Mouse (Mus musculus) cerebellum, postnatal 4 days (tissue): Measurements from ENCODE around the gene Hepacam.

Source experiments
- DNase-seq, 2 experiments: peaks; one replicate each; pipeline ENCODE4 v3.0.0; 2022; ENCODE audit warnings: low spot score in 2 of 2, mixed read lengths in 1 of 2

Hepacam gene

DNA sequence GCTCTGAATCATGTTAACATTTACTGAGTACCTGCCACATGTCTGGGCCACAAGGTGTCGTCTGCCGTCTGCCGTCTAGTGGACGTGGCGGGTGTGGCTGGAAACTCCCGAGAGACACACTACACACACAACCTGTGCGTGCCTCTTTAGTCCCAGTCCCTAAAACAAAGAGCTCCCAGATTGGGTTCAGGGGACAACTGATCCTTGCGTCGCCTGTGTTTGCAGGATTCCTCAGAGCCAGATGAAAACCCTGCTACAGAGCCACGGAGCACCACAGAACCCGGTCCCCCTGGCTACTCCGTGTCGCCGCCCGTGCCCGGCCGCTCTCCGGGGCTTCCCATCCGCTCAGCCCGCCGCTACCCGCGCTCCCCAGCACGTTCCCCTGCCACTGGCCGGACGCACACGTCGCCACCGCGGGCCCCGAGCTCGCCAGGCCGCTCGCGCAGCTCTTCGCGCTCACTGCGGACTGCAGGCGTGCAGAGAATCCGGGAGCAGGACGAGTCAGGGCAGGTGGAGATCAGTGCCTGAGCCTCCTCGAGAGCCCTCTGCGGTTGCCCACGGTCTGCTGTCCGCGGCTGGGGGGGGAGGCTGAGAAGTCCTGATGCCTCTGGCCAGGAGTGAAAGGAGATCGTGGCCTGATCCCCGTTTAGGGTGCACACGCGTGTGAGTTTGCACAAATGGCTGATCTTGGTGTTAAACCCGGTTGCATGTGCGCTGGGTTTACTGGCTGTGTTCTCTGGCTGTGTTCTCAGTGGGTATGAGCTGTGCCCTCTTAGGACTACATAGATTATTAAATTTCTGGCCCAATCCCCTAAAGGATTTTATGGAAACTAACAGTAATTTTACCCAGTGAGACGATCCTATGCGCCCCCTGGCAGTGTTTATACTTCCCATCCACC lies 17.4 kb downstream of the Hepacam start:
- peak in 1 of 2 experiments; percentile 31 for DNase-seq

DNA sequence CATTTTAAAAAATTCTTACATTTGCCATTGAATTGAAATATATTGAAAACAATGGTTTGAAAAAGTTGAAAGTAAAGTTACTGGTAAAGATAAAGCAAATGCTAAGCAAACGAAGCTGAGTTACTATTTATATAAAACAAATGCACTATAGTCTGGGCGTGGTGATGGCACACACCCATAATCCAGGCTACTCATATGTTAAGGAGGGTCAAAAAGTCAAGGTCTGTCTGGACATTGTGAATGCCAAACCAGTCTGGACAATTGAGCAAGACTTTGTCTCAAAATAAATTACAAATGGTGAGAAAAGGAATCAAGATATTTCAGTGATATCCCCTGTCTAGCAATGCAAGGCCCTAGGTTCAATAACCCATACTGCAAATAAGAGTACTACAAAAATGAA lies 23.7 kb downstream of the Hepacam start:
- no peak for DNase-seq

DNA sequence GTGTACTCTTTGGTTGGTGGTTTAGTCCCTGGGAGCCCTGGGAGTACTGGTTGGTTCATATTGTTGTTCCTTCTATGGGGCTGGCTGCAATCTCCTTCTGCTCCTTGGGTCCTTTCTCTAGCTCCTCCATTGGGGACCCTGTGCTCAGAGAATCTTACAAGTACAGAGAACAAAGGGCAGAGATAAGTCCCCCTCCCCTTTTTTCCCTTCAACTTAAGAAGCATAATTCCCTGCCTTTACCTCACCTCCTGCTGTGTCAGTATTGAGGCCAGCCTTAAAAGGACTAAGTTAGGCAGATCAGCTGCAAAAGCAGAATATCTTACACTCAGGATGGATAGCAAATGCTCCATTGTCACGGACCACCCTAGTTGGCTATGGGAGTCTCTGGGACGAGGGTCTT lies 24.9 kb downstream of the Hepacam start:
- DNase-seq, result no peak

DNA sequence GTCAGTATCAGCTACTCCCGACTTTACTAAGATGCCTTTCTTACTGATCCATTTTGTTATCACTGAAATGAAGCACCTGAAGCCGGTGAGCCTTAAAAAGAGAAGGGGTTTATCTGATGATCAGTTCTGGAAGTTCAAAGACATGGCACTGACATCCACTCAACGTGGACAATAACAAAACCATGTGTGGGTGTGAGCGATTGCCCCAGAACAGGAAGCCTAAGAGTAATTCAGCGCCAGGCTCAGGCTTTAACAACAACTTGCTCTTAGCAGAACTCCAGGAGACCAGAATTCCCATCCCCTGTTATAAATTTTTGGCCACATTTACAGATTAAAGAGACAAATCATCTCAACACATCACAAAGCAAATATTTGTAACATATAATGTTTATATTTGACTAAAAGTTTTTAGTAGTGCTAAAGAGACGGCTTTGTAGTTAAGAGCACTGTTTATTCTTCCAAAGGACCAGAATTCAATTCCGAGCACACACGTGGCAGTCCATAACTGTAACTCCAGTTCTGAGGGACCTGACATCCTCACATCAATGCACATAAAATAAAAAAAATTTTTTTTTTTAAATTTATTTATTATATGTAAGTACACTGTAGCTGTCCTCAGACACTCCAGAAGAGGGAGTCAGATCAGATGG lies 26.5 kb downstream of the Hepacam start:
- DNase-seq, result no peak

DNA sequence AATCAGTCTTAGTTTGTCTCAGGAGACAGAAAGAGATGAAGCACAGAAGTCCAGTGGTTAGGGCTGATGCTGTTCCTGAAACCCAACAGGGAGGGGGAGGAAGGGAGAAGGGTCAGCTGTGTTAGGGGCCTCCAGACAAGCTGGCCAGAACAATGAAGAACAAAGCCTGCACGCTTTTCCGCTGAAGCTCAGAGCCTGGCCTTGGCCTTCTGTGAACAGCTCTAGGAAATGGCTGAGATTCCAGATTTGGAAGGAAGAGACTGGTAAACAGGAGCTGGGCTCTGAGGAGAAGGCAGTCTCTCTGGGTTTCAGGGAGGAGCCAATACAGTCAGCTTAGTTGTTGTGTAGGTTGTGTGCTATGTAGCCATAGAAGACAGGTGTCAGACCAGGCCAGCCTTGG lies 33.4 kb downstream of the Hepacam start:
- no peak for DNase-seq

DNA sequence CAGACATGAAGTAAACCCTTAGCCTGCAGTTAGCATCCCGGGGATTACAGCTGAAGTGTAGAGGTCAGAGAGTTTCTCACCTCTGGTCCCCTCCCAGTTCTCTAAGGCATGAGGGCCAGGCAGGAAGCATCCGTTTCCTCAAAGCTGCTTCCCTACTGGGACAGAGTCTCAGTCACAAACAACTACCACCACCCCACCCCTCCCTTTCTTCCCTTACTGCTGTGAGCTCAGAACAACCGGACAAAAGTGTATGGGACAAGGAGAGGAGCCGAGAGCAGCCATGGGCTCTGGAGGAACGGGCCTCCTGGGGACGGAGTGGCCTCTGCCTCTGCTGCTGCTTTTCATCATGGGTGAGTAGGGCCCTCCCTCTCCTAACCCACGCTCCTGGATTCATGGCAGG lies 34.7 kb downstream of the Hepacam start, which contains the start of gene Robo4:
TSS of gene Robo4 (plus strand) at position 96 of the 400 bp plus-strand sequence.
- DNase-seq, result no peak

DNA sequence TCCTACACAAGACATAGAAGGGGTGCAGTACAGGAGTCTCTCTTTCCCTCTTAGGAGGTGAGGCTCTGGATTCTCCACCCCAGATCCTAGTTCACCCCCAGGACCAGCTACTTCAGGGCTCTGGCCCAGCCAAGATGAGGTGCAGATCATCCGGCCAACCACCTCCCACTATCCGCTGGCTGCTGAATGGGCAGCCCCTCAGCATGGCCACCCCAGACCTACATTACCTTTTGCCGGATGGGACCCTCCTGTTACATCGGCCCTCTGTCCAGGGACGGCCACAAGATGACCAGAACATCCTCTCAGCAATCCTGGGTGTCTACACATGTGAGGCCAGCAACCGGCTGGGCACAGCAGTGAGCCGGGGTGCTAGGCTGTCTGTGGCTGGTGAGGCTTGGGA lies 35.4 kb downstream of the Hepacam start:
- DNase-seq, result no peak

DNA sequence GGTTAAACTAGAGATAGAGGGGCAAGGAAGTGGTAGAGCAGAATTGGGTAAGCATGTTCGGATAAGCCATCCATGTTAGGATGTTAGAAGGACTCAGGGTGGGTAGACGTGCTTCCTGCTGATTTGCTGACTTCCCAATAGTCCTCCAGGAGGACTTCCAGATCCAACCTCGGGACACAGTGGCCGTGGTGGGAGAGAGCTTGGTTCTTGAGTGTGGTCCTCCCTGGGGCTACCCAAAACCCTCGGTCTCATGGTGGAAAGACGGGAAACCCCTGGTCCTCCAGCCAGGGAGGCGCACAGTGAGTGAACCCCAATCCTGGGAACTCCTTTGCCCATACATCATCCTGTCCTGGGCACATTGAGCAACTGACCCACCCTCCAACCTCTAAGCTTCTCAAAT lies 35.9 kb downstream of the Hepacam start:
- DNase-seq, result no peak

DNA sequence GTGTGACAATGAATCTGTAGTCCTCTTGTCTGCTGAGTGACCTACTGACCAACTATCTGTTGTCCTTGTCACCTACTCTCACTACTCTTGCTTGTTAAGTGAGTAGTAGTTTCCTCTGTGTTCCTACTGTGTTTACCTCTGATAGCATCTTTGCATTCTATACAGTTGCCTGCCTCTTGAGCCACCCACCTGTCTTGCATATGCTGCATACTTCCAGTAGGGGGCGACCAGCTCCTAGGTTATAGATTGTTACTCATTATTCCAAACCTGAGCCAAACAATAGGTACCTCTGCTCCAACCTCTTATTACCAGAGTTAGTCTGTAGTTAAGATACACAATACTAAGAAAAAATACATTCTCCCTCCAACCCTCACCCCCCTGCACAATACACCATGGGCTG lies 39.2 kb downstream of the Hepacam start:
- DNase-seq, result no peak

DNA sequence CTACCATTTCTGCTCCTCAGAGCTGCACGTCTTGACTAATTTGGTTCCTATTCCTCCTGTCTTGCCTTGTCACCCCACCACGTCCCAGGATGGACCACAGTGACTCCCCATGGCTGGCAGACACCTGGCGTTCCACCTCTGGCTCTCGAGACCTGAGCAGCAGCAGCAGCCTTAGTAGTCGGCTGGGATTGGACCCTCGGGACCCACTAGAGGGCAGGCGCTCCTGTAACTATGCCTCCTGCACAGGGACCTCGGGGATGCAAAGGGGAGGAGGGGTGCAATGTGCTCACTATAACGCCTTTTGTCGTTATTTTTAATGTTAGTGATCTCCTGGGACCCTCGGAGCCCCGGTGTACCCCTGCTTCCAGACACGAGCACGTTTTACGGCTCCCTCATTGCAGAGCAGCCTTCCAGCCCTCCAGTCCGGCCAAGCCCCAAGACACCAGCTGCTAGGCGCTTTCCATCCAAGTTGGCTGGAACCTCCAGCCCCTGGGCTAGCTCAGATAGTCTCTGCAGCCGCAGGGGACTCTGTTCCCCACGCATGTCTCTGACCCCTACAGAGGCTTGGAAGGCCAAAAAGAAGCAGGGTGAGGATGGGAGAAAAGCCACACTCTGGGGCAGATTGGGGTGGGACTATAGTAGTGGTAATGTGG lies 40.8 kb downstream of the Hepacam start:
- no peak for DNase-seq

DNA sequence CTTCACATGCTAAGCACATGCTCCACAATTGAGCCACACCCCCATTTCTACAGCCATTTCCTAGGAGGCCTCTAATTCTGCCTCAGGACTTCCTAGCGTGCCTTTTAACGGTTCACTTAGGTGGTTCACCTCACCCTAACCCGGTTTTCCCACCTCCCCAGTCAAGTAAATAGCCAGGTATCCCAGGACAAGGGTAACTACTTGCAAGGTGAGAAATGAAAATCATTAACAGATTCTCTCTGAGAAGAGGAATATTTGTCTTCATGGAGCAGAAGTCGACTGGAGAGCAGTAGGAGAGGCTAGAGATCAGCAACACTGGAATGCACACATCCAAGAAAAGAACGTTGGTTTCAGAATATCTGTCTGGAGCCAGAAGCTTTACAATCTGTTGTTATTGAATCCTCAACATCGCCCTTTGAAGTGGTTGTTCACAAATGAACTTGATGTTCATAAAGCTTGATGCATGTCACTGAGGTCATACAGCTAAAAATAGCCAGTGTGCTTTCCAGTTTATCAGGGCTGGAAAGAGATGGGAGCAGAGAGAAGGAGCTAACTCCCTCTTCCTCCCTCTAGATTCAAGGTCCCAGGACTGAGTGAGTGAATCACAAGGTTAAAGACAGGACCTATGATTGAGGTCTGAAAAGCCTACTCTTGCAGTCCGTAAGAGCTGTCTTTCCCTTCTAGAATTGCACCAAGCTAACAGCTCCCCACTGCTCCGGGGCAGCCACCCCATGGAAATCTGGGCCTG lies 42.7 kb downstream of the Hepacam start:
- no peak for DNase-seq

DNA sequence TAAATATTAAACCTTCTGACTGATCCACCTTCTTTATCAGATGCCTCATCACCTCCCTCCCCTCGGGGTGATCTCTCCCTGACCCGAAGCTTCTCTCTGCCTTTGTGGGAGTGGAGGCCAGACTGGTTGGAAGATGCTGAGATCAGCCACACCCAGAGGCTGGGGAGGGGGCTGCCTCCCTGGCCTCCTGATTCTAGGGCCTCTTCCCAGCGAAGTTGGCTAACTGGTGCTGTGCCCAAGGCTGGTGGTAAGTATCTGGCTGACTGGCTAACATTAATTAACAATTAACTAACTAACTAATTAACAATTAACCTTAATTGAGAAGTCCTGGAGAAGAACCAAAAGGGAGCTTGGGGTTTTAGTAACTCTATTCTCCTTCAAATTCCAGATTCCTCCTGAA lies 45.8 kb downstream of the Hepacam start:
- DNase-seq, result no peak

DNA sequence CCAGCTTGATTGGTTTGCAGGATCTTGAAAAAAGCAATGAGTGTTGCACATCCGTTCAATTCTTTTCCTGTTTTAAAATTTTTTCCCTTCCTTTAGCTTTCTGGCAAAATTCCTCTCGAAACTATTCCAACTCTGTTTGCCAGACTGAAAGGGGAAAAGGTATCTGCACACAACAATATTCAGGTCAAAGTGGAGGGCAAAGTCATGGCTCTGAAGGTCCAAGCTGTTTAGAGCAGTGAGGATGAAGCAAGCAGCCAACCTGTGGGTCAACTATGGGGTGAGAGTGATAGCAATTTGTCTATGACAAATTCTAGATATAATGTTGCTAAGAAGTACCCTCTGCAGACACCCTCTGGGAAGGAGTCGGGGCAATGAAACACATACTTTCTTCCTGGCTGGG lies 47.5 kb downstream of the Hepacam start:
- DNase-seq, result no peak

DNA sequence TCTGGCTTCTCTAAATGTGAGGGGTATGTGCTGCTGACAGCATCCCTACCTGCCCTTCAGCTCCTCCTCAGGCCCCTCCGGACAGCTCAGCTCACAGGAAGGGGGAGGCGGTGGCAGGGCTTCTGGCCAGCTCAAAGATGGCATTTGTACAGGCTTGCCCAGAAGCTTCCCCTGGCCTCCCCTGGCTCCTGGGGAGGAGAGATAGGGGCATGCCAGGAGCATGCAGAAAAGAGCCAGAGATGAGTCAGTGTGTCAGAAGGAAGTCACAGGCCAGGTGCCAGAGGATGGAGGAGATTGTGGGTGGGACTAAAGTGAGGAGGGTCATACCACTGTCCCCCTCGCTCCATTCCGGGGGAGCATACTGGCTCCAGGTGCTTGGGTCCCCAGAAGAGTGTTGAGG lies 51.6 kb downstream of the Hepacam start:
- no peak for DNase-seq

DNA sequence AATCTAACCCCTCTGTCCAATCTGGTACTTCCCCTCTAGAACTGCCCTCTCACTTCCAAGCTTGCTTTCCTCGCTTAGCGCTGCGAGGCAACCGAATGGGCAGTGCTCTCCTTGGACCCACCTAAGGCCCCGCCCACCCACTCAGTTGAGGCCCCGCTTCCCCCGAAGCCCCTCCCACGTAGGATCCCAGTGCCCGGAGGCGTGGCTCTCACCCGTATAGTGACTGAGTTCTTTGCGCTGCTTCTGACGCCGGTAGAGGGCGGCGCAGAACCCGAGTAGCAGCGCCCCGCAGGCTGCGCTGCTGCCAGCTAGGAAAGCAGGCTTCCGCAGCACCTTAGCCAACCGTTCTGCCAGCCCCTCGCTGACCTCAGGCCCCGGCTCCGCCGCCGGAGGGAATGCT lies 53.5 kb downstream of the Hepacam start:
- DNase-seq, result peak; percentile 45 to 69

DNA sequence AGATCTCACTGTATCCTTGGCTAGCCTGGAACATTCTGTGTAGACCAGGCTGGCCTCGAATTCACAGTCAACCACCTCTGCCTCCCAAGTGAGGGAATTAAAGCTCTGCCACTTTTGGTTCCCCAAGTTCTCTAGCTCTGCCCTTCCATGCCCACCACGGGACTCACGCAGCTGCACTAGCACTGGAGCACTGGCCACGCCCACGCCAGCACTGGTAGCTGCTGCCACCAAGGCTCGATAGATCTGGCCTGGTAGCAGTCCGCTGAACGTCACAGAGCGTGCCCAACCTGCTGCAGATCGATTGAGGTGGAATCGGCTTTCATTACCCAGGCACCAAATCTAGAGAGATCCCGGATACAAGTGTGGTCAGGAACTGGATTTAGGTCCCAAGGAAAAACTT lies 54.1 kb downstream of the Hepacam start:
- DNase-seq, result no peak

DNA sequence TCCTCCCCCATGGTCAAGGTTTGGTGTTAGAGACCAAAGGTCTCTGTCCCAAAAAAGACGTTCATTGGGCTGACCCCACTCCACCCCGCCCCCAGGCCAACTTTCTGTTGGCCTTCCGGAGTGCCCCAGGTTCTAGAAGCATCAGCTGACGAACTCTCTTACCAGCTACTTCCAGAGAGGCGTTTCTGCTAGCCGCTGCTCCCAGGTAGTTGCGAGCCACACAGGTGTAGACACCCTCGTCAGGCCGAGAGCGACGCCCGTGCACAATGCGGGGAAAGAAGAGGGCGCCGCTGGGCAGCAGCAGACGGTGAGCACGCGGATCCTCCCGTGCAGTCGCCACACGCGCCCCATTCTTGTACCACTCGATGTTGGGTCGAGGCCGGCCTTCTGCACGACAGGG lies 62.2 kb downstream of the Hepacam start:
- DNase-seq, result no peak

DNA sequence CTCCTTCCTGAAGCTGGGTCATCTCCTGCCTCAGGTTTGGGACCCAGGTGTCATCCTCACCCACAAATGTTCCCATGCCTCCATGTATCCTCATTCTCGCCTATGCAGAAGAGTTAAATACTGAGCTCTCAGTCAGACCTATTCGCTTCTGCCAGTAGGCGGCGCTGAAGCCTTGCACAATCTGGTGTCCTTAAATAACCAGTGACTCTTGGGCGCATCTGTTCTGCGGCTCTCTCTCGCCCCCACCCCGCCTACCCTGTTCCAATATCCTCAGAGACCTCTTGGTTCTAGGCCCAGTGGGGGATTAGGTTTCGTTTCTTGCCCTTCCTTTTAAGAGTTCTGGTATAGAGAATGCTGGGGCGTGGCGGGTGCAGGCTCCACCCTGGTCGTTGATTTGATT lies 63.4 kb downstream of the Hepacam start:
- peak; percentile 83 to 91 for DNase-seq

DNA sequence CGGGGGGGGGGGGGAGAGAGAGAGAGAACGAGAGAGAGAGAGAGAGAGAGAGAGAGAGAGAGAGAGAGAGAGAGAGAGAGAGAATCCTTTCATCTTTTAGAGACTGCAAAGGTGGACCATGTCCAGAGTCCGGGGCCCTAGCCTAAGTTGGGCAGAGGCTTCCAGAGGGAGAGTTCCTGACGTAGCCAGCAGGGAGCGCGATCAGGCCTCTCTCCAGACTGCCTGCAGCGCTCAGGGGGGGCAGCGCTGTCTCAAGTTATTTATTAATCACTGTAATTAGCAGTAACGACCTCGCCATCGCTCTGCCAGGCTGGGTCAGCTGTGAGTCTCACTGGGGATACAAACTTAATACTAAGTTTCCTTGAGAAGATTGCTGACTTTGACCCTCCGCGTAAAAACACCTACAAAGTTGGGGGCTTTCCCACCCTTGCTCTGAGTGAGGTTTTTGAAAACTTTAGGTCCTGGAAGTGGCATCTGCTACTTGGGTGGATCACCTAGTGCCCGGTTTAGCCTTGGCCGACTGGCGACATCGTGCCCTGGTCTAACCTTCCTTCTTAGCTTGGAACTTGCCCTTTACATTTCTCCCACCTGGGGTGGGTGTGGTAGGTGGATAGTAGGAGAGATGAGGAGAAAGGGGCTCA lies 65.0 kb downstream of the Hepacam start:
- DNase-seq, result no peak

DNA sequence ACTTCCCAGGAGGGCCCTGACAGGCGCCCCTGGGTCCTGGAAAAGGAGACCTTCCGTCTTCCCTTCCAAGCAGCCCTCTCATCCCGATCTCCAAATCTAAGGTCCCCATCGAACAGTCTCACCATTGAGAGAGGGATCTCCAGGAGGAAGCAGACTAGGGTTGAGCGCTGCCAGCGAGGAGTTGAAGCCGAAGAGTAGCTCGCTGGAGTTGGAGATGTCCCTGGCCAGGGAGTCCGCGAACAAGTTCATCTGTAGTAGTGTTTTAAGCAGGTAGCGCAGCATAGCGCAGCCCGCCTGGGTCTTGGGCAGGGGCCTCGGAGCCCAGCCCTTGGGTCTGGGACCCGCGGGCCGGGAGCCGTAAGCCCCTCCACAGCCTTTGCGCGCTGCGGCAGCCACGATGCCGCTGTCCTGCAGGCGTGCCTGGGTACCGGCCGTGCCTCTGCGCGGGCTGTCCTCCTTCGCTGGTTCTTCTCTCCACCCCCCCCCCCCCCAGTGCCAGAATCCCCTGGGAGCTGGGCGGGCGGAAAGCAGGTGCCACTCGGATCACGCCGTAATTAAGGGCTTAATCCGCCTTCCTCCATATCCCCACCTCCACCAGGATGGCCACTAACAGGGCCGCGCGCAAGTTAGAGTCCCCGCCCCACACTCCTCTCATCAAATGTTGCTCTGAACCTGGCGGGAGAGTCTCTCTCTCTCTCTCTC lies 65.7 kb downstream of the Hepacam start, which contains the start of gene Robo3:
TSS of gene Robo3 (minus strand) at position 527 of the 702 bp plus-strand sequence.
- DNase-seq, result no peak
